Mouse (Mus musculus) spleen, adult 2 months (tissue): ENCODE data around the gene Cox4i1.

Source experiments
- CTCF ChIP-seq: fragments of 200-500 bp; IDR thresholded peaks from 2 replicates; pipeline ENCODE4 v1.5.1; 2011; ENCODE audit warnings: mild to moderate bottlenecking, inconsistent platforms; ENCODE audit not compliant: insufficient read depth, insufficient read length, insufficient replicate concordance; ENCODE audit errors: extremely low read depth
- POLR2A ChIP-seq: fragments of 200-500 bp; IDR thresholded peaks from 2 replicates; pipeline ENCODE4 v1.6.1; 2011; ENCODE audit warnings: low read depth, low read length, inconsistent platforms

DNA sequence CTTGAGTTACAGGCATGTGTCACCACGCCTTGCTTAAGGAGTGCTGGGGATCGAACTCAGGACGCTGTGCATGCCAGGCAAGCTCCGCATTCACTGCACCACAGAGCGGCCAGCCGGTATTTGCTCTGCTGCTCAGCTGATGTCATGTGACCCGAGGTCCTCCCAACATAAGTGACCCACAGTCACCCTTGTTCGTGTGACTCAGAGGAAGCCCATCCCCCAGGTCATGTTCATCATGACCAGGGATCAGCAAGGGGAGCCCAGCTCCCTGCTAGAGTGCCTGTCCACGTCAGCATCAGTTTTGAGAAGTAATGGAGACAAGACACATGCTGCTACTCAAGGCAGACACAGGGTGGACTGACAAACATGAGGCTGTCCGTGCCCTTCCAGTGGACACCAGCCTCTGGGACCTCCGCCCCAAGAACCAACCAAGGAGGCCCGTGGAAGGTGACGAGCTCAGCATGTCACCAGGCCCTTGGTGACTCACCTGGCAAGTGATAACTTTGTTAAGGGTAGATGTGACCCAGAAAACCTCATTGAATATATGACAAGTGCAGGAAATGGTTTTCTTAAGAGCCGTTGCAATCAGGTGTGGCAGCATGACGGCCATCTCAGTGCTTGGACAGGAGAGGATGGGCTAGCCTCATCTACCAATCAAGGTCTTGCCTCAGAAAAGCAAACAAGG lies 48.1 kb downstream of the Cox4i1 start:
- TF ChIP-seq POLR2A = no peak
- TF ChIP-seq CTCF = no peak
